Mouse (Mus musculus) left cerebral cortex, postnatal 25 days (tissue): ENCODE measurements around the gene 1700017B05Rik. TPM values are rescaled to one million over a fixed set of nuclear protein-coding genes. Genes with fewer than 3 reads are reported as not detected.

Source experiments
- DNase-seq, 2 experiments: peaks; one replicate each; pipeline ENCODE4 v3.0.0; 2022; ENCODE audit warnings: low spot score in 2 of 2, mixed read lengths in 1 of 2
- intact Hi-C: fragments of 180-260 bp; cut with DNase I; formaldehyde crosslinking; loops from one replicate; pipeline ENCODE4 v1.15.1; 2025
- total RNA-seq, 2 experiments: library from RNA; stranded (reverse); gene quantifications; 2 replicates each; pipeline ENCODE4 v1.2.3; 2021

The 1700017B05Rik gene
- total RNA-seq, 2 experiments from 2014 or later, result 15.8 to 16.2 TPM

- intact Hi-C loops, result no loop called here
- no peak for DNase-seq
Observed at GRCm38 (mm10) chr9:57273805-57274494, 11.5 kb upstream of the 1700017B05Rik start.

GRCm38 (mm10) chr9:57272902-57273804 is 10.7 kb upstream of the 1700017B05Rik start:
- DNase-seq, result no peak
- intact Hi-C loops, result no loop called here

DNA sequence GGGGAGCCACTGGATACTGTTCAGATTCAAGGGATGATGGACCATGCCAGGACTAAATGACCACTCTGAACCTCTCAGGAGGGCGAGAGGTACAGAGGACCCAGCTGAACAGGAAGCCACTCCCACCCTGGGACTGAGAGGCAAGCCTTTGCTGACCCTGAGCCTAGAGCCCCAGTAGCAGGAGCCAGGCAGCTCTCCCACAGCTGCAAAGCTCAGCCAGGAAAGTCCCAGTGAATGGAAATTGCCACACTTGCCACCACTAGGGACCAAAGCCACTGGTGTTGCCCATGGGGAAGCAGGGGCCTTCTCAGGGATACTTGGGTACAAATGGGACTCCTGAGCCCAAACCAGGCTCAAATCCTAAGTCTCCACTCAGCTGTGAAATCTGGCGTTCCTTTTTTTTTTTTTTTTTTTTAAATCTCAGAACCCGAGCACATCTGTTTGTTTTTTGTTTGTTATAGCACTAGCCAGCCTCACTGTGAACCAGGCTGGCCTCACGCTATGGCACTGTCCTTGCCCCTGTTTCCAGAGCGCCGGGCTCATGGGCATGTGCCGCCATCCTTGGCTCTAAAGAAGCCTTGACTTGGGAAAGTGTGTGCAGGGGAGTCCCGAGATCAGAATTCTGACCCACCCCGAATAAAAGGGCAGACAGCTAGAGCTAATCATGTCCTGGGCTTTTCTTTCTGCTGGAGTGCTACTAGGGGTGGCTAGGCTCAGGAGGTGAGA is 9.6 kb upstream of the 1700017B05Rik start:
- no peak for DNase-seq
- intact Hi-C loops, result no loop called here

DNA sequence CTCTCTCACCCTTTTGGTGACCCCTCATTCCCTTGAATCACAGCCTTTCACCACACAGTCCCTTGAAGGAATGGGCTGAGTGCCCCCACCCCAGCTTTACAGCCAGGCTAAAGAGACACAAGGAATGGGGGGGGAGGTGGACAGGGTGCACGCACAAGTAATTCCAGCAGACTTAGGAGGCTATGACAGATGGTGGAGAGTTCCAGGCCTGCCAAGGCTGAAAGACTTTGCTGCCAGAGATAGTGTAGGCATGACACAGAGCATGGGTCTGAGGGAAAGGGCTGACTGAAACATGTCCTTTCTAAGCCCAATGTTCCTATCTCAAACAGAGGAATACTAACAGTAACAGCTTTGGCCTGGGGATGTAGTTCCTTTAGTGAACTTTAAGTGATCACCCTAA is 8.7 kb upstream of the 1700017B05Rik start:
- intact Hi-C loops, result no loop called here
- no peak for DNase-seq

DNA sequence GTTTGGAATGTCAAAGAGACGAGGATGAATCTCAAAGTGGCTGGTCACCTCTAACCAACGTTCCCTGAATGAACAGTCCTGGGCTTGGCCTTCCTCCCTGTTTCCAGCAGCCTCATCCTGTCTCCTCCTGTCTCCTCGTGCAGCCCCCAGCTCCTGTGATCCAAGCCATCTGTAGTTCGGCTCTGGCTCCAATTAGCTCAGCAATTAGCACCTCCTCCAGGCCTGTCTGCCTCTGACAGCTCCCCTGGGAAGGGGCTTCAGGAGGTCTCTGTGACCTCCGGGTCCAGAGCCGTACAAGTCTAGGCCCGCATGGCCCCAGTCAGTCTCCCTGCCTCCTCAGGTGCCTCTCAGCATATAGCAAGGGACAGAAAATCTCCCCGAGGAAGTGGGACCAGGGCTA is 8.0 kb upstream of the 1700017B05Rik start:
- intact Hi-C loops, result no loop called here
- DNase-seq, result no peak

DNA sequence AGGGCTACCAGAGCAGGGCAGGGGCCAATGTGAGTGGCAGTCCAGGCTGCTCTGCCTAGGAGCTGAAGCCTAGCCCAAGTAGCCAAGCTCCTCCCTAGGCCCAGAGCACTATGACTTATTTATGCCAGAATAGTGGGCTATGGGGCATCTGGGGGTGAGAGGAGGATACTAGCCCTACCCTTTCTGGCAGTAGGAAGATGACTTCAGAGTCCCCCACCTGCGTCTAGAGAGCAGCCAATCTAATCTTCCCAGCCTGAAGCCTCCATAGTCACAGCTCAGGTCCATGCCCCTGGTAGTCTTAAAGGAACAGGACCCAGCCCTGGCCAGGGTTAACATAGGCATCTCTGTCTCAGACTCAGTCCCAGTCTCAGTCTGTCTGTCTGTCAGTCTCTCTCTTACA is 7.0 kb upstream of the 1700017B05Rik start:
- no peak for DNase-seq
- intact Hi-C loops, result no loop called here

- no peak for DNase-seq
- intact Hi-C loops, result no loop called here
Observed at GRCm38 (mm10) chr9:57268575-57268974, 6.2 kb upstream of the 1700017B05Rik start.

DNA sequence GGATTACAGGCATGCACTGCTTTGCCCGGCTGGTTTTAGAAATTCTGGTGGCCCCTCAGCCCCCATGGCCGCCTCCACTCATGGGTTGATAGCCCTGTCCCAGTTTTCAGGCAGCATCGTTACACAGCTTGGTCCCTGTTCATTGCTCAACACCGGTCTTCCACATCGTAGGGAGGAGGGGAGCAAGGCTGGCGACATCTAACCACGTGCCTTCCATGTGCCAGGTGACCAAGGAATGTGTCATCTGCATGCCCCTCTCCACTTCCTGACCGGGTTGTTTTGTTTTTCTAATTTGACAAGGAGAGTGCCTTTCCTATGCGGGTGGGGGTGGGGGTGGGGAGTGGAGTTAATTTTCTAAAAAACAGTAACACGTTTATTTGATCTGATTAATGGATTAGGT is 5.7 kb upstream of the 1700017B05Rik start:
- DNase-seq, result no peak
- intact Hi-C loops, result no loop called here

GRCm38 (mm10) chr9:57267421-57267820 is 5.0 kb upstream of the 1700017B05Rik start:
- intact Hi-C loops, result no loop called here

GRCm38 (mm10) chr9:57265125-57265524 is 2.7 kb upstream of the 1700017B05Rik start:
- intact Hi-C loops, result no loop called here
- DNase-seq, result no peak

More at GRCm38 (mm10) chr9:57267421-57267820, 5.0 kb upstream of the 1700017B05Rik start:
- no peak for DNase-seq

DNA sequence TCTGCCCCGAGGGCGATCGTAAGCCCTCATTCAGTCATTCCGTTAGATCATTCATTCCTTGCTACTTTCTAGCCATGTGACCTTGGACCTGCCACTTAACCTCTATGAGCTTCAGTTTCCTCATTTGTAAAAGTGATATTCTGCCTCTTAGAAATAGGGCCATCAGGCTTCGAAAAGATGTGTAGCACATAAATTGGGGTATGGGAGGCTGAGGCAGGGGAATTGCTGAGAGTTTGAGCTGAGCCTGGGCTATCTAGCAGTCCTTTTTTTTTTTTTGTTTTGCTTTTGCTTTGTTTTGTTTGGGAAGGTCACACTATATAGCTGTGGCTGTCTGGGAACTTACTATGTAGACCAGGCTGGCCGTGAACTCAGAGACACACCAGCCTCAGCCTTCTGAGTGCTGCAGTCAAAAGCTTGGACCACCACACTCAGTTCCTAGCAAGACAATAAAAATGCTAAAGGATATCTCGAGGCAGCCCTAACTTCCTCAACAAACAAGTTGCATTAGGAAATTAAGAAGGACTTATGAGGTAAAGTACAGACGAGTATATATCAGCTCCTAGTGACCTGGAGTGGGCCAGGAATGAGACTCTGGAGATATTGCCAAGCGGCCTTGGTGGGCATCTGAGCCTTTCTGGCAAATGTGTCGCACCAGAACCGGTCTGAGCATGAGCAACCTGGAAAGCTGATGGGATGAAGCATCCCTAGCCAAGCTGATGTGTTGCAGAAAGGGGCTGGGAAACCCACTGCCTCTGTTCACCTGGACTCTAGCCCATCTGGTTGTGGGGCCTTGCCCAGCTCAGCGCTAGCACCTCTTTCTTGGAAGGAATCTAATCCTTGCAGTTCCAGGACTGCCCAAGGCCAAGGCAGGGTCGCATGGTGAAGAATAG is 628 bp upstream of the 1700017B05Rik start:
- DNase-seq, result no peak
- intact Hi-C loops, result no loop called here

DNA sequence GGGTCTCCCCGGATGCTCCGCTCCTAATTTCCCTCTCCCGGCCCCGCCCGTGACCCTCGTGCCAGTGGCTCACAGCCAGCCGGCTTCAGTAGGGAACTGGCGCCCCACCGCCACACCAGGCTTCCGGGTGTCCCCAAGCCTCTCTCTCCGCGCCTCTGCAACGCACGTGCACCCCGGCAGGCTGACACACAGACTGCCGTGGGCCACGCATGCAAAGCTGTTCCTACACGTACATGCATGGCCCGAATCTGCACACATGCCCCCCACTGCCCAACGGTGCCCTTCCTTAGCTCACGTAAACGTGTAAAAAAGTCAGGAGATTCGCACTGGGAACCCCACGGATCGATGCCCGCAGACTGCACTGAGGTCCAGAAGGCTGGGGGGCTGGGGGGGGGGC is 898 bp downstream of the 1700017B05Rik start:
- intact Hi-C loops, result loop anchor here (1.0 kb wide), 1 partner anchor 172 kb away; no protein-coding TSS in a partner anchor
- peak; percentile 54 to 55 for DNase-seq

- intact Hi-C loops, result loop anchor here (1.0 kb wide), 1 partner anchor 172 kb away; no protein-coding TSS in a partner anchor
- no peak for DNase-seq
Observed at GRCm38 (mm10) chr9:57260940-57261339, 1.5 kb downstream of the 1700017B05Rik start.

DNA sequence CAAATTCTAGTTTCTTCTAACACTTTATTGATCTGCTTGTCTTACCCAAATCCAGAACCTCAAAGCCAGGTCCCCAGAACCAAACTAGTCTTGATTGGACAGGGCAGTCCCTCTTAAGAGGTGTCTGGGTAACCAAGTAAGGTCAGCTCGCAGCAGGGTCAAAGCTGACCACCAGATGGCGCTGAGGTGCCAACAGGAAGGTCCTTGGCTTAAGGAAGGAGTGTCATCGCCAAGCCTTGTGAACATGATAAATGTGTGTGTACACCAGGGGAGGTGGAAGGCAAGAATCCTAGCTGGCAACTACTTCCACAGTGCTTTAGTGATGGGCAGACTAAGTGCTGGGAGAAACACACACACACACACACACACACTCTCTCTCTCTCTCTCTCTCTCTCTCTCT is 2.7 kb downstream of the 1700017B05Rik start:
- intact Hi-C loops, result no loop called here
- peak; percentile 88 to 92 for DNase-seq

DNA sequence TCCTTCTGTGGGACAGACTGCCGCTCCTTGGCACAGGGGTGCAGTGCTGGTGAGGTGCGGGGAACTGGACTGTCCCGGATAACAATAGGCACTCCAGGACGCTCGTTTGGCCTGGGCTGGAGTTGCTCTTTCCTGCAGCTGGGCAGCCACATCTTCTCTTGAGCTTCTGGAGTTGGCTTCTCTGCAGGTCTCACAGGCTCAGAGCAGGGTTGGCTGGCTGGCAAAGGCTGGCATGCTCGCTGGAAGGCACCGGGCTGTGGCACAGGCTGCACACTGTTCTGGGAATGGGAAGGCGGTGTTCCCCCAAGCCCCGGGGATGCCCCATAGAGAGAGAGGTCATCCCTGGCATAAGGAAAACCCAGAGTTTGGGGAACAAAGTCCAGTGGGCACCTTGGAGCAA is 4.8 kb downstream of the 1700017B05Rik start:
- intact Hi-C loops, result no loop called here
- peak in 1 of 2 experiments; percentile 31 for DNase-seq

GRCm38 (mm10) chr9:57256861-57257260 is 5.6 kb downstream of the 1700017B05Rik start:
- DNase-seq, result no peak
- intact Hi-C loops, result no loop called here

- intact Hi-C loops, result no loop called here
- no peak for DNase-seq
Observed at GRCm38 (mm10) chr9:57256309-57256708, 6.1 kb downstream of the 1700017B05Rik start.

DNA sequence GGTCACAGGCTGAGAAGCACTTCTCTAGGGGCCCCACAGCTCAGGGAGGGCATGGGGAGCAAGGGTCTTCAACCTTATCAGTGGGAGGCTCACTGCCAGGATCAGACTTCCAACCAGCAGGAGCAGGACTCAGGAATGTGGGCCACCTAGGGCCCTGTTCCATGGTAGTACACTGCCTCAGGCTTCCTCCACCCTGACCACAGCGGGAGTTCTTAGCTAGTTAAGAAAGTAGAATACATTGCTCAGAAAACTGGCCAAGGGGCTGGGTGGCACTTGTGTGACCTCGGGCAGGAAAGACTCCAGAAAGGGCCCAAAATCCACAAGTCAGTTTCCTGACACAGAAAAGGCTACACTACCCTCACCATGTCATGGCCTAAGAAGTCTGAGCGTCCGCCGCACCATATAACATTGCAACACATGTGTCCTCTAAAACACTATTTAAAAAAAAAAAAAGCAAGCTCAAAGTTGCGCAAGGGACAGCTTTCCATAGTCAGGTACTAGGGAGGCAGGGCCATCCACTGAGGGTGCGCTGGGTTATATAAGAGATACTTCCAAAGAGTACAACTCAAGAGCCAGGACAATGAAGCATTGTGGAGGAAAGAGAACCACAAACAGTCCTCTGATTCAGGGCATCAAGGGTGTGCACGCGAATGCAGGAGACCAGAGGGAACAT is 7.5 kb downstream of the 1700017B05Rik start:
- DNase-seq, result no peak
- intact Hi-C loops, result no loop called here

GRCm38 (mm10) chr9:57254061-57254460 is 8.4 kb downstream of the 1700017B05Rik start:
- intact Hi-C loops, result no loop called here
- no peak for DNase-seq
